Mouse (Mus musculus) liver, postnatal 0 days (tissue): Measurements from ENCODE around the gene Gm26602.

Source experiments
- CTCF ChIP-seq: sonication (generic); IDR thresholded peaks from 2 replicates; pipeline ENCODE4 v1.5.1; 2016; ENCODE audit warnings: antibody characterized with exemption, low read depth
- EP300 ChIP-seq: IDR thresholded peaks from 2 replicates; pipeline ENCODE4 v1.6.1; 2016; ENCODE audit warnings: antibody characterized with exemption, low read depth, mild to moderate bottlenecking

DNA sequence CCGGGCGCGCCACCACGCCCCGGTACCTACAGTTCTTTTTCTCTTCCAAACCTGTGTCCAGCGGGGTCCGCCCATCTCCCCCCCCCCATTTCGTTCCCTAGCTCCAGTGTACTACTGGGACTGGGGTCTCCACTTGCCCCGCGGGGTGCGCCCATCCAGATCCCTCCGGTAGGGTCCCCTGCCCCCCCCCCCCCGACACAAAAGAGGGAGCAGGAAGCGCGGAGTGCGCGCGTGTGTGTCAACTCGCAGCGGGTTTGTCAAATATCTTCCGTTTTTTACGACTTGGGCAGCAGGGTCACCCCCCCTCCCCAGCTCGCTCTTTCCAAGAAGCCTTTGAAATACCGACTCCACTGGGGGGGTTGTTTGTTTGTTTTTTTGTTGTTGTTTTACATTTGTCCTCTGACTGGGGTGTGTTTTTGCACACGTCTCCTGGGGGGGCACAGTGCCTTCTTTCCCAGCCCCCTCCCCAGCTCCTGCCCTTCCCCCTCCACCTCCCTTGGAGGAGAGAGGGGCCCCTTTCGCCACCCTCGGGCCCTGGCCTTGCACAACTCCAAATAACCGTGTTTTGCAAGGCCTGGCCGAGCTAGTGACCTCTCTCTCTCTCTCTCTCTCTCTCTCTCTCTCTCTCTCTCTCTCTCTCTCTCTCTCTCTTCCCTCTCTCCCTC, 17.5 kb downstream of the Gm26602 start:
- TF ChIP-seq CTCF (no peak), EP300 (no peak)
